Mouse (Mus musculus): ENCODE data around the gene Spic. TPM values are rescaled to one million over a fixed set of nuclear protein-coding genes. Genes with fewer than 3 reads are reported as not detected.

The Spic gene
- total and polyA plus RNA-seq, 3 experiments = 0.04 to 0.31 TPM; not detected in 1

GRCm38 (mm10) chr10:88727128-88727527, 42.3 kb upstream of the Spic start:
- no peak overlapping the region for H3K9ac ChIP-seq (ENCODE audit: low read depth, low read length)
- peaks cover 1% of the 10 kb centered on the region; the same call in 1 of the 2 replicates for H3K79me2 ChIP-seq (replicated peaks; ENCODE audit: control insufficient read depth, insufficient read depth, low read length)
- no peaks in the 10 kb centered on the region for H3K36me3 ChIP-seq (ENCODE audit: control insufficient read depth, insufficient read depth, low read length)
- intact Hi-C loops (cut with DNase I) = no loop called here
- H3K27me3 ChIP-seq (ENCODE audit: control insufficient read depth, insufficient read depth, low read length) = no peaks in the 10 kb centered on the region
- H3K4me3 ChIP-seq = no peak overlapping the region
- no peak overlapping the region for H3K27ac ChIP-seq
- no peak for DNase-seq
- no peaks in the 10 kb centered on the region for H3K4me1 ChIP-seq (ENCODE audit: control insufficient read depth, insufficient read depth, low read length)
- TF ChIP-seq POLR2A (IDR thresholded peaks at IDR 0.05; ENCODE audit: insufficient read depth, low read depth, low read length) (no peak), CTCF (IDR thresholded peaks at IDR 0.05) (peak; percentile 71)
- WGBS = 30% methylated on average over 1 of the region's 1 CpGs

GRCm38 (mm10) chr10:88725343-88725742, 40.5 kb upstream of the Spic start:
- DNase-seq = no peak
- Histone ChIP-seq H3K27ac (no peak overlapping the region), H3K9ac (ENCODE audit: low read depth, low read length) (no peak overlapping the region), H3K4me3 (no peak overlapping the region), H3K4me1 (ENCODE audit: control insufficient read depth, insufficient read depth, low read length) (no peaks in the 10 kb centered on the region), H3K79me2 (replicated peaks; ENCODE audit: control insufficient read depth, insufficient read depth, low read length) (no peaks in the 10 kb centered on the region), H3K27me3 (ENCODE audit: control insufficient read depth, insufficient read depth, low read length) (no peaks in the 10 kb centered on the region), H3K36me3 (ENCODE audit: control insufficient read depth, insufficient read depth, low read length) (no peaks in the 10 kb centered on the region)
- peak; percentile 66 for TF ChIP-seq CTCF (IDR thresholded peaks at IDR 0.05)
- TF ChIP-seq POLR2A (IDR thresholded peaks at IDR 0.05; ENCODE audit: insufficient read depth, low read depth, low read length) = no peak
- WGBS = 49% methylated on average over 2 of the region's 2 CpGs
- intact Hi-C loops (cut with DNase I) = loop anchor here (1.0 kb wide), 1 partner anchor 349 kb away; no protein-coding TSS in a partner anchor

- H3K4me3 ChIP-seq = no peak overlapping the region
- WGBS = 43% methylated on average over 1 of the region's 1 CpGs
- intact Hi-C loops (cut with DNase I) = no loop called here
- no peaks in the 10 kb centered on the region for H3K27me3 ChIP-seq (ENCODE audit: control insufficient read depth, insufficient read depth, low read length)
- no peak overlapping the region for H3K9ac ChIP-seq (ENCODE audit: low read depth, low read length)
- no peak for DNase-seq
- H3K36me3 ChIP-seq (ENCODE audit: control insufficient read depth, insufficient read depth, low read length) = no peaks in the 10 kb centered on the region
- TF ChIP-seq EP300 (IDR thresholded peaks at IDR 0.05; ENCODE audit: insufficient read depth, low read depth, low read length) (no peak), CTCF (IDR thresholded peaks at IDR 0.05) (no peak), POLR2A (IDR thresholded peaks at IDR 0.05; ENCODE audit: insufficient read depth, low read depth, low read length) (no peak)
- no peaks in the 10 kb centered on the region for H3K79me2 ChIP-seq (replicated peaks; ENCODE audit: control insufficient read depth, insufficient read depth, low read length)
- H3K27ac ChIP-seq = no peak overlapping the region
- H3K4me1 ChIP-seq (ENCODE audit: control insufficient read depth, insufficient read depth, low read length) = no peaks in the 10 kb centered on the region
Measured at GRCm38 (mm10) chr10:88719618-88720017, 34.8 kb upstream of the Spic start.

GRCm38 (mm10) chr10:88717756-88718025, 32.9 kb upstream of the Spic start:
- 47% methylated on average over 2 of the region's 2 CpGs for WGBS
- intact Hi-C loops (cut with DNase I) = no loop called here
- TF ChIP-seq POLR2A (IDR thresholded peaks at IDR 0.05; ENCODE audit: insufficient read depth, low read depth, low read length) (no peak), EP300 (IDR thresholded peaks at IDR 0.05; ENCODE audit: insufficient read depth, low read depth, low read length) (no peak), CTCF (IDR thresholded peaks at IDR 0.05) (no peak)

GRCm38 (mm10) chr10:88716986-88717755, 32.4 kb upstream of the Spic start:
- no peak for TF ChIP-seq CTCF (IDR thresholded peaks at IDR 0.05)
- no peak for TF ChIP-seq EP300 (IDR thresholded peaks at IDR 0.05; ENCODE audit: insufficient read depth, low read depth, low read length)
- no peak for TF ChIP-seq POLR2A (IDR thresholded peaks at IDR 0.05; ENCODE audit: insufficient read depth, low read depth, low read length)
- intact Hi-C loops (cut with DNase I) = no loop called here

More at GRCm38 (mm10) chr10:88717756-88718025, 32.9 kb upstream of the Spic start:
- DNase-seq = no peak
- no peak overlapping the region for H3K9ac ChIP-seq (ENCODE audit: low read depth, low read length)
- no peaks in the 10 kb centered on the region for H3K79me2 ChIP-seq (replicated peaks; ENCODE audit: control insufficient read depth, insufficient read depth, low read length)
- H3K27ac ChIP-seq = no peak overlapping the region
- H3K27me3 ChIP-seq (ENCODE audit: control insufficient read depth, insufficient read depth, low read length) = no peaks in the 10 kb centered on the region
- H3K4me3 ChIP-seq = no peak overlapping the region
- no peaks in the 10 kb centered on the region for H3K36me3 ChIP-seq (ENCODE audit: control insufficient read depth, insufficient read depth, low read length)
- no peaks in the 10 kb centered on the region for H3K4me1 ChIP-seq (ENCODE audit: control insufficient read depth, insufficient read depth, low read length)

GRCm38 (mm10) chr10:88715621-88716020, 30.8 kb upstream of the Spic start:
- intact Hi-C loops (cut with DNase I) = no loop called here
- Histone ChIP-seq H3K9ac (ENCODE audit: low read depth, low read length) (no peak overlapping the region), H3K27me3 (ENCODE audit: control insufficient read depth, insufficient read depth, low read length) (no peaks in the 10 kb centered on the region), H3K79me2 (replicated peaks; ENCODE audit: control insufficient read depth, insufficient read depth, low read length) (no peaks in the 10 kb centered on the region), H3K27ac (no peak overlapping the region), H3K4me1 (ENCODE audit: control insufficient read depth, insufficient read depth, low read length) (no peaks in the 10 kb centered on the region), H3K4me3 (no peak overlapping the region), H3K36me3 (ENCODE audit: control insufficient read depth, insufficient read depth, low read length) (no peaks in the 10 kb centered on the region)
- TF ChIP-seq CTCF (IDR thresholded peaks at IDR 0.05) (no peak), POLR2A (IDR thresholded peaks at IDR 0.05; ENCODE audit: insufficient read depth, low read depth, low read length) (no peak), EP300 (IDR thresholded peaks at IDR 0.05; ENCODE audit: insufficient read depth, low read depth, low read length) (no peak)
- DNase-seq = no peak
- WGBS = 85% methylated on average over 6 of the region's 6 CpGs

More at GRCm38 (mm10) chr10:88716986-88717755, 32.4 kb upstream of the Spic start:
- Histone ChIP-seq H3K9ac (ENCODE audit: low read depth, low read length) (no peak overlapping the region), H3K27me3 (ENCODE audit: control insufficient read depth, insufficient read depth, low read length) (no peaks in the 10 kb centered on the region), H3K36me3 (ENCODE audit: control insufficient read depth, insufficient read depth, low read length) (no peaks in the 10 kb centered on the region), H3K4me3 (no peak overlapping the region), H3K4me1 (ENCODE audit: control insufficient read depth, insufficient read depth, low read length) (no peaks in the 10 kb centered on the region), H3K79me2 (replicated peaks; ENCODE audit: control insufficient read depth, insufficient read depth, low read length) (no peaks in the 10 kb centered on the region), H3K27ac (no peak overlapping the region)
- DNase-seq = no peak
- WGBS = 52% methylated on average over 13 of the region's 13 CpGs
